Mouse (Mus musculus): ENCODE results near the gene Itga8. TPM values are rescaled to one million over a fixed set of nuclear protein-coding genes. Genes with fewer than 3 reads are reported as not detected.

Gene Itga8
- total and polyA plus RNA-seq, 3 experiments: 3.5 to 10.6 (median 7.5) TPM

- dilution Hi-C loops (cut with MboI; ENCODE audit: extremely low pct_ligation_motif_present, extremely low pct_unique_long_range_greater_than_20kb, low sequenced_read_pairs): no loop called here
- H3K36me3 ChIP-seq (replicated peaks in 1 of 2; ENCODE audit: control insufficient read depth in 1 of 2, insufficient read depth in 1 of 2, low read length in 1 of 2): no peaks in the 10 kb centered on the region
- H3K79me2 ChIP-seq (replicated peaks; ENCODE audit: control insufficient read depth, extremely low read depth, insufficient read depth, poor library complexity, severe bottlenecking): no peaks in the 10 kb centered on the region
- H3K4me1 ChIP-seq (ENCODE audit: control insufficient read depth in 1 of 2, insufficient read depth in 2 of 2): peaks cover 0 to 35% of the 10 kb centered on the region in 2 experiments; a peak in 3 of 4 replicates
- no peak overlapping the region for H3K4me3 ChIP-seq (replicated peaks in 1 of 3; ENCODE audit: low read depth in 2 of 3, low read length in 2 of 3, poor library complexity in 1 of 3)
- H3K27me3 ChIP-seq (replicated peaks): no peaks in the 10 kb centered on the region
- no peak overlapping the region for H3K27ac ChIP-seq (ENCODE audit: insufficient read depth, low read depth)
- H3K4me2 ChIP-seq (ENCODE audit: insufficient read depth, low read depth, poor library complexity, severe bottlenecking): no peak overlapping the region
- in situ Hi-C loops (cut with MboI; ENCODE audit: low pct_ligation_motif_present, low pct_unique_long_range_greater_than_20kb, low sequenced_read_pairs): loop anchor here (25.0 kb wide), 1 partner anchor 302 kb away; no protein-coding TSS in a partner anchor
- no peak overlapping the region for H3K9ac ChIP-seq (ENCODE audit: insufficient read depth, low read depth)
- no peaks in the 10 kb centered on the region for H3K9me3 ChIP-seq (replicated peaks; ENCODE audit: low read length)
- DNase-seq (ENCODE audit: extremely low read depth): no peak
- TF ChIP-seq USF2 (conservative IDR thresholded peaks at IDR 0.05; ENCODE audit: low read depth, low read length): no peak
- TF ChIP-seq JUND (conservative IDR thresholded peaks at IDR 0.05; ENCODE audit: low read depth, low read length): no peak
- TF ChIP-seq PAX5 (IDR thresholded peaks at IDR 0.05; ENCODE audit: low read length): no peak
- TF ChIP-seq ZMIZ1 (IDR thresholded peaks at IDR 0.05; ENCODE audit: low read depth, low read length): no peak
- no peak for TF ChIP-seq CHD2 (IDR thresholded peaks at IDR 0.05; ENCODE audit: low read length)
- no peak for TF ChIP-seq CHD1 (IDR thresholded peaks at IDR 0.05; ENCODE audit: low read depth, low read length)
- no peak for TF ChIP-seq TCF12 (IDR thresholded peaks at IDR 0.05; ENCODE audit: low read depth, low read length)
- no peak for TF ChIP-seq POLR2A (IDR thresholded peaks at IDR 0.05; ENCODE audit: low read depth, low read length)
- no peak for TF ChIP-seq HCFC1 (IDR thresholded peaks at IDR 0.05; ENCODE audit: low read depth, low read length)
- TF ChIP-seq ZNF384 (IDR thresholded peaks at IDR 0.05; ENCODE audit: low read depth, low read length): no peak
- TF ChIP-seq CTCF (conservative IDR thresholded peaks at IDR 0.05 in 1 of 2, IDR thresholded peaks at IDR 0.05 in 1 of 2; ENCODE audit: low read depth in 2 of 2, low read length in 2 of 2): no peak
- no peak for TF ChIP-seq BHLHE40 (IDR thresholded peaks at IDR 0.05; ENCODE audit: low read depth, low read length)
- TF ChIP-seq SIN3A (IDR thresholded peaks at IDR 0.05; ENCODE audit: low read length): no peak
- TF ChIP-seq EP300 (IDR thresholded peaks at IDR 0.05; ENCODE audit: low read length): no peak
- TF ChIP-seq MXI1 (IDR thresholded peaks at IDR 0.05; ENCODE audit: low read depth, low read length): no peak
- no peak for TF ChIP-seq RCOR1 (conservative IDR thresholded peaks at IDR 0.05; ENCODE audit: low read depth, low read length)
Observed at GRCm38 (mm10) chr2:12314028-12314427, 12.3 kb upstream of the Itga8 start.

- no peaks in the 10 kb centered on the region for H3K36me3 ChIP-seq (replicated peaks in 1 of 2; ENCODE audit: control insufficient read depth in 1 of 2, insufficient read depth in 1 of 2, low read length in 1 of 2)
- dilution Hi-C loops (cut with MboI; ENCODE audit: extremely low pct_ligation_motif_present, extremely low pct_unique_long_range_greater_than_20kb, low sequenced_read_pairs) (no loop called here), in situ Hi-C loops (cut with MboI; ENCODE audit: low pct_ligation_motif_present, low pct_unique_long_range_greater_than_20kb, low sequenced_read_pairs) (loop anchor here (25.0 kb wide), 1 partner anchor 296 kb away; no protein-coding TSS in a partner anchor)
- H3K27me3 ChIP-seq (replicated peaks): no peaks in the 10 kb centered on the region
- H3K9ac ChIP-seq (ENCODE audit: insufficient read depth, low read depth): no peak overlapping the region
- H3K4me1 ChIP-seq (ENCODE audit: control insufficient read depth in 1 of 2, insufficient read depth in 2 of 2): 0 out of 4 replicates have a peak, but pooled peaks cover 0 to 3% of the 10 kb centered on the region in 2 experiments
- H3K9me3 ChIP-seq (replicated peaks; ENCODE audit: low read length): no peaks in the 10 kb centered on the region
- H3K4me3 ChIP-seq (replicated peaks in 1 of 3; ENCODE audit: low read depth in 2 of 3, low read length in 2 of 3, poor library complexity in 1 of 3): no peak overlapping the region
- H3K27ac ChIP-seq (ENCODE audit: insufficient read depth, low read depth): no peak overlapping the region
- no peak overlapping the region for H3K4me2 ChIP-seq (ENCODE audit: insufficient read depth, low read depth, poor library complexity, severe bottlenecking)
- H3K79me2 ChIP-seq (replicated peaks; ENCODE audit: control insufficient read depth, extremely low read depth, insufficient read depth, poor library complexity, severe bottlenecking): no peaks in the 10 kb centered on the region
- DNase-seq (ENCODE audit: extremely low read depth): peak; percentile 52
- peak; percentile 52 for TF ChIP-seq SMC3 (IDR thresholded peaks at IDR 0.05; ENCODE audit: low read depth, low read length)
- TF ChIP-seq NELFE (IDR thresholded peaks at IDR 0.05; ENCODE audit: low read depth, low read length): no peak
- no peak for TF ChIP-seq NRF1 (IDR thresholded peaks at IDR 0.05; ENCODE audit: low read depth, low read length)
- TF ChIP-seq RAD21 (IDR thresholded peaks at IDR 0.05; ENCODE audit: low read depth, low read length): peak; percentile 37
- TF ChIP-seq CTCF (conservative IDR thresholded peaks at IDR 0.05 in 1 of 2, IDR thresholded peaks at IDR 0.05 in 1 of 2; ENCODE audit: low read depth in 2 of 2, low read length in 2 of 2): peak; percentile 14 to 63; a peak in 2 of 4 replicates
Observed at GRCm38 (mm10) chr2:12308466-12308865, 6.7 kb upstream of the Itga8 start.

All from CH12.LX (cell line).